Mouse (Mus musculus) urinary bladder, postnatal 14 days (tissue): ENCODE results near the gene Cfhr2.
"Not testable (repeated sequence)": the region's sequence is repeated elsewhere in the genome, so short reads cannot be mapped to it uniquely, and the experiment has no call there.

Source experiments
- DNase-seq: peaks from one replicate; pipeline ENCODE4 v3.0.0; 2021; ENCODE audit warnings: low spot score

The Cfhr2 gene

GRCm38 (mm10) chr1:139858548-139858947, at the start of gene Cfhr2:
Gene Cfhr2, minus strand, starts transcription at chr1:139858702.
- DNase-seq: no peak

GRCm38 (mm10) chr1:139863751-139864150, 5.2 kb upstream of the Cfhr2 start:
- no peak for DNase-seq

DNA sequence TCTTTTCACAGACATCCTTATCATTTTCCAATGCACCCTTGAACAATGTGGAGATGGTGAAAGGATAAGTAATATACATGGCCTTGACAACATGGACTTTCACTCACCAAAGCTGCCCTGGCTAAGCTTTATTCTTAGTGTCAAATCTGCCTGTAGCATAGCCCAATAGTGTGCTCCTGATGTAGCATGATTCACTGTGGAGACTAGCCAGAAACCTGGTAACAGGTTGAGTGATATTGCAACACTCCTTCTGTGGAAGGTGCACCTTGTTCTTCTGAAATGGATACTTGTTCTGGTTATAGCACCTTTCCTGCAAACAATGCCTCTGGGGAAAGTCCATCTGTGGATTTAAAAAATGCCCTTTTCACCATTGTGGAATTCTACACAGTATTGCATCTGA, 1.7 kb upstream of the Cfhr2 start:
- DNase-seq: no peak

- no peak for DNase-seq
These were observed 18.8 kb downstream of the Cfhr2 start for GRCm38 (mm10) chr1:139839699-139840098.

GRCm38 (mm10) chr1:139839290-139839689, 19.2 kb downstream of the Cfhr2 start:
- DNase-seq: no peak

- no peak for DNase-seq
These were observed 49.9 kb downstream of the Cfhr2 start for GRCm38 (mm10) chr1:139808594-139808993.

- no peak for DNase-seq
These were observed 77.4 kb downstream of the Cfhr2 start, which contains the start of gene Gm4788 for GRCm38 (mm10) chr1:139781143-139781542. Gene Gm4788, minus strand, starts transcription at chr1:139781243.

GRCm38 (mm10) chr1:139769913-139770312, 88.6 kb downstream of the Cfhr2 start:
- DNase-seq: not testable (repeated sequence)
